Mouse (Mus musculus) cerebellum, adult 2 months (tissue): Measurements from ENCODE around the gene Tpp1.

Experiments used
- CTCF ChIP-seq: fragments of 200-500 bp; IDR thresholded peaks from 2 replicates; pipeline ENCODE4 v1.5.1; 2011; ENCODE audit warnings: low read depth, mild to moderate bottlenecking, control low read depth, low read length, moderate library complexity, borderline replicate concordance; ENCODE audit not compliant: insufficient read depth
- POLR2A ChIP-seq: fragments of 200-500 bp; IDR thresholded peaks from 2 replicates; pipeline ENCODE4 v1.6.1; 2011; ENCODE audit warnings: low read length, control low read depth, borderline replicate concordance; ENCODE audit not compliant: insufficient read depth

DNA sequence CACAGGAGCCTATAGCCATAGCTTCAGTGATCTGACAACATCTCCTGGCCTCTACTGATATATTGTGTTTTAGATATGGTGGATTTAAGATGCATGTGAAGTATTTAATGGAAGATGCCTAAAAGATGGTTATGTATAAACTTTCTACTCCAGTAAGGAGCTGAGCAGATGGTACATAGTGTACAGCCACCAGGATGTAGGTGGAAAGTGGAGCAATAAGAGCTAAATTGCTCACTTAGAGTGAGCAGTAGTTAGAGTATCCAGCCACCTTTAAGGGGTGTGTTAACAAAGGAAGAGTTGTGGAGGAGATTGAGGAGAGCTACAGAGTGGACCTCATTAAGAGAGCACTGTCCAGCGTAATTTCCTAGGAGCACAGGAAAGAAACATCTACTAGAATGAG, 39.1 kb upstream of the Tpp1 start:
- no peak for TF ChIP-seq CTCF
- TF ChIP-seq POLR2A: no peak
